Mouse (Mus musculus): ENCODE measurements around the gene Cyp21a1.
"Not testable (repeated sequence)": the region's sequence is repeated elsewhere in the genome, so short reads cannot be mapped to it uniquely, and the experiment has no call there.

GRCm38 (mm10) chr17:34802756-34803155 is 1.6 kb downstream of the Cyp21a1 start:
- TF ChIP-seq CTCF (conservative IDR thresholded peaks at IDR 0.05; ENCODE audit: low read length); POU5F1 (IDR thresholded peaks at IDR 0.05; ENCODE audit: borderline replicate concordance, low read length): not testable (repeated sequence)

Data from E14TG2a.4 (cell line).